Mouse (Mus musculus) lung, embryonic 14.5 days (tissue): ENCODE measurements at regions not wholly inside any gene's neighbourhood (a gene's known extent, or its start where the extent isn't known, plus 50 kb on each side); places are given as distances from the start of the nearest gene placed in this dataset.

Source experiments
- ATAC-seq: fragments of 200-750 bp; cut with Nextera tagmentation; 2 replicates; pipeline ENCODE4 v1.8.0; 2017; ENCODE audit warnings: mild to moderate bottlenecking, moderate TSS enrichment, moderate library complexity; ENCODE audit not compliant: insufficient read depth
- DNase-seq: peaks from one replicate; pipeline ENCODE4 v3.0.0-alpha.2; 2015
- H3K27ac ChIP-seq: fragments of 300-500 bp; sonication (generic); 2 replicates; pipeline ENCODE4 v1.5.1; 2014; ENCODE audit warnings: low read depth, mild to moderate bottlenecking, moderate library complexity
- H3K27me3 ChIP-seq: fragments of 300-500 bp; sonication (generic); 2 replicates; pipeline ENCODE4 v1.6.1; 2014; ENCODE audit warnings: low read length, control low read depth; ENCODE audit not compliant: insufficient read depth
- H3K36me3 ChIP-seq: fragments of 300-500 bp; sonication (generic); 2 replicates; pipeline ENCODE4 v1.6.1; 2014; ENCODE audit warnings: control low read depth; ENCODE audit not compliant: insufficient read depth
- H3K4me1 ChIP-seq: fragments of 300-500 bp; sonication (generic); 2 replicates; pipeline ENCODE4 v1.6.1; 2014; ENCODE audit warnings: antibody characterized with exemption, control low read depth; ENCODE audit not compliant: insufficient read depth
- H3K4me2 ChIP-seq: fragments of 300-500 bp; sonication (generic); 2 replicates; pipeline ENCODE4 v1.6.1; 2014; ENCODE audit warnings: mild to moderate bottlenecking
- H3K4me3 ChIP-seq: fragments of 300-500 bp; sonication (generic); 2 replicates; pipeline ENCODE4 v1.5.1; 2014; ENCODE audit warnings: low read depth, low read length
- H3K9ac ChIP-seq: fragments of 300-500 bp; sonication (generic); 2 replicates; pipeline ENCODE4 v1.6.1; 2014
- H3K9me3 ChIP-seq: fragments of 300-500 bp; sonication (generic); 2 replicates; pipeline ENCODE4 v1.6.1; 2016; ENCODE audit warnings: low read depth, low read length, control low read depth
- CTCF ChIP-seq: IDR thresholded peaks from 2 replicates; pipeline ENCODE4 v1.5.1; 2016; ENCODE audit warnings: antibody characterized with exemption, low read depth
- WGBS: fragments of 180-500 bp; shearing (Covaris S2); extraction: QIAGEN DNeasy Blood & Tissue Kit; methylation state at CpG from one replicate; pipeline ENCODE4 v1.1.7; 2014; 5-methylcytosine and 5-hydroxymethylcytosine counted together

DNA sequence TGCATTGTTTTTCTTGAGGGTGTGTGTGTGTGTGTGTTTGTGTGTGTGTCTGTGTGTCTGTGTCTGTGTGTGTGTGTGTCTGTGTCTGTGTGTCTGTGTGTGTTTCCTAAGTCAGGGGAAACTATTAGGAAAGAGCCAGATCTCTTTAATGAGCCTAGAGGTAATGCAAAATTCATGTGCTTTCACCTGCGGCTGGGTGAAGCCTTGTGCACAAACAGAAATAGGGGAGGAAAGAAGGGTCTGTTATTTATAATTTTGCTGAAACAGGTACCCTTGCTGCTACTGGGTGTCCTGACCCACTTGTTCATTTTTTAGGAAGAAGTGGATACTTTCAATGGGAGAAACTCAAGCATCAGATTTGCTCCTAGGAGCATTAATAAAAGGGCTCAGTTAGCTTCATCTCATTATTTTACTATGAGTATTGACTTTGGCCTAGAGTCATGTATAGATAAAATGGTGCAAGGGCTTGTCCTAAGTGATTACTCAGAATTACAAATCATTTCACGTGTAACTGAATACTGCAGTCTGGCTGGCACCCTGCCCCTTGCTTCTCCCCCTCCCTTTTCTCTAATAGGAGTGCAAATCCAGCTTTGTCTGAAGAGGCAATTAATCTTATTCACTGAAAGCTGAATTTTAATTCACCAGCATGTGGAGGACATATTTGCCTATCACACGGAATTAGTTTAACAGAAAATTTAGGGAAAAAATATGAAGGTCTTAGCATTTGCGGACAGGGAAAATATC is 401.7 kb upstream of the Dph6 start:
- Histone ChIP-seq H3K27ac (no peak overlapping the region), H3K27me3 (no peaks in the 10 kb centered on the region), H3K4me2 (no peak overlapping the region), H3K9me3 (no peaks in the 10 kb centered on the region), H3K4me3 (no peak overlapping the region), H3K9ac (no peak overlapping the region), H3K36me3 (no peaks in the 10 kb centered on the region), H3K4me1 (no peaks in the 10 kb centered on the region)
- no peak for DNase-seq
- TF ChIP-seq CTCF, result no peak
- ATAC-seq, result no peak
- 58% methylated on average over 4 of the region's 4 CpGs for WGBS

DNA sequence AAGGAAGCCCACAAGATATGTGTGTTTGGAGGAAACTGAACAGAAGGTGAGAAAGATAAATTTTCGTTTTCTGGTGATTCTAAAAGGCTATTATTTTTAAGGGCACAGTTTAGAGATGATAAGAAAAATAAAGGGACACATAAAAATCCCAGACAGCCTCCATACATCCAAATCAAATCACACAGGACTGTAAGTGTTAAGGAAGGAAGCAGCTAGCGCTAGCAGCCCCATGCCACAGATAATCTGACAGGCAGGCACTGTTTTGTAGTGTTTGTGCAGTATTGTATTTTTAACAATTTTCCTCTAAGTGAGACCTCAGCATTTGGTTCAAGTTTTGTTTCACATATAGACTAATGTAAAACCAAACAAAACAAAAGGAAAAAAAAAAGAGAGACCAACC is 402.4 kb upstream of the Dph6 start:
- Histone ChIP-seq H3K4me1 (no peaks in the 10 kb centered on the region), H3K27me3 (no peaks in the 10 kb centered on the region), H3K4me2 (no peak overlapping the region), H3K27ac (no peak overlapping the region), H3K9ac (no peak overlapping the region), H3K36me3 (no peaks in the 10 kb centered on the region), H3K9me3 (no peaks in the 10 kb centered on the region), H3K4me3 (no peak overlapping the region)
- WGBS, result 42% methylated on average over 2 of the region's 2 CpGs
- ATAC-seq, result no peak
- no peak for DNase-seq
- TF ChIP-seq CTCF, result no peak

GRCm38 (mm10) chr2:115067489-115068163 is 412.9 kb upstream of the Dph6 start:
- Histone ChIP-seq H3K4me1 (no peaks in the 10 kb centered on the region), H3K4me2 (no peak overlapping the region), H3K27me3 (no peaks in the 10 kb centered on the region), H3K36me3 (no peaks in the 10 kb centered on the region), H3K4me3 (no peak overlapping the region), H3K9me3 (no peaks in the 10 kb centered on the region), H3K27ac (no peak overlapping the region), H3K9ac (no peak overlapping the region)
- WGBS, result 19% methylated on average over 8 of the region's 8 CpGs
- ATAC-seq (no peak; the same call in 1 of the 2 replicates), DNase-seq (no peak)
- no peak for TF ChIP-seq CTCF

DNA sequence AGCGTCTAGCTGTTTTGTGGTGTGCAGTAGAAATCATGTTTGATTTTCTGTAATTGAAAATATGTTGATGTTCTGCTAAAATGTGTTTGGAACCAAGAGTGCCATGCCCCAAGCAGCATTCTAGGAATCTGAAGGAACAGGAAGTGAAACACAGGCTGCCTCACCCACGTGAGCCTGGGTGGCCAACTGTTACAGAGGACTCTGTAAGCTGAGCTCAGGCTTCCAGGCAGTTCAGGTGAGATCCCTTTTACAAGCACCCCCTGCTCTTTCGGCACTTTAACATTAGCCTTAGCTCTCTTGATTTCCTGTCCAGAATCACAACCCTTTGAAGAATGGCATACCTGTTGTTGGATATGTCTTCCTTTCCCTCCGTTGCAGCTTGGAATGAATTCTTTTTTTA is 414.9 kb upstream of the Dph6 start:
- no peaks in the 10 kb centered on the region for H3K9me3 ChIP-seq
- 59% methylated on average over 4 of the region's 4 CpGs for WGBS

DNA sequence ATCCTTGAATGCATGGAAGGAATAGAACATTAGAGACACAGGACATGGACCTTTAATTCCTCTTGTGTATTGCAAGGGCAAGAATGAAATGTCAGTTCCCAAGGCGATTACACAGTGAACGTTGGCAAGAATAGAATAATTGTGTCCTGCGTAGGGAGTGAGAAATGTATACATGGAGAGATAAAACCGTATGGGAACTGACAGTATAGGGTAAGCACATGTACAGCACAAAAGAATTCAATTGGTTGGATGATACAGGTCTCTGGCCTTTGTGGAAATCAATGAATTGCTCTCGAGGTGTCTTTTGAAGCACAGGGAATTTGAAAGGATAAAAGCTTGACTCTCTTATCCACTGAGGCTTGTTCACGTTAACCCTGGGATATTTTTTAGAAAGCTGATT is 415.4 kb upstream of the Dph6 start:
- no peak for TF ChIP-seq CTCF
- 44% methylated on average over 6 of the region's 6 CpGs for WGBS

More for the DNA sequence above, 414.9 kb upstream of the Dph6 start:
- H3K27me3 ChIP-seq, result no peaks in the 10 kb centered on the region
- H3K4me1 ChIP-seq, result no peaks in the 10 kb centered on the region
- no peaks in the 10 kb centered on the region for H3K36me3 ChIP-seq
- H3K27ac ChIP-seq, result no peak overlapping the region
- TF ChIP-seq CTCF, result no peak
- ATAC-seq, result no peak
- H3K9ac ChIP-seq, result no peak overlapping the region
- no peak overlapping the region for H3K4me2 ChIP-seq
- DNase-seq, result no peak
- no peak overlapping the region for H3K4me3 ChIP-seq

GRCm38 (mm10) chr2:115070666-115071065 is 415.9 kb upstream of the Dph6 start:
- no peaks in the 10 kb centered on the region for H3K36me3 ChIP-seq
- ATAC-seq (no peak), DNase-seq (no peak)
- H3K4me1 ChIP-seq, result no peaks in the 10 kb centered on the region
- H3K27me3 ChIP-seq, result no peaks in the 10 kb centered on the region
- WGBS, result 67% methylated on average over 3 of the region's 3 CpGs
- no peak overlapping the region for H3K27ac ChIP-seq
- H3K9me3 ChIP-seq, result no peaks in the 10 kb centered on the region
- no peak overlapping the region for H3K4me2 ChIP-seq
- no peak overlapping the region for H3K4me3 ChIP-seq
- H3K9ac ChIP-seq, result no peak overlapping the region
- no peak for TF ChIP-seq CTCF

More for the DNA sequence above, 415.4 kb upstream of the Dph6 start:
- no peak overlapping the region for H3K4me3 ChIP-seq
- no peak overlapping the region for H3K9ac ChIP-seq
- ATAC-seq (no peak), DNase-seq (no peak)
- no peak overlapping the region for H3K4me2 ChIP-seq
- no peak overlapping the region for H3K27ac ChIP-seq
- H3K4me1 ChIP-seq, result no peaks in the 10 kb centered on the region
- H3K27me3 ChIP-seq, result no peaks in the 10 kb centered on the region
- H3K36me3 ChIP-seq, result no peaks in the 10 kb centered on the region
- H3K9me3 ChIP-seq, result no peaks in the 10 kb centered on the region

DNA sequence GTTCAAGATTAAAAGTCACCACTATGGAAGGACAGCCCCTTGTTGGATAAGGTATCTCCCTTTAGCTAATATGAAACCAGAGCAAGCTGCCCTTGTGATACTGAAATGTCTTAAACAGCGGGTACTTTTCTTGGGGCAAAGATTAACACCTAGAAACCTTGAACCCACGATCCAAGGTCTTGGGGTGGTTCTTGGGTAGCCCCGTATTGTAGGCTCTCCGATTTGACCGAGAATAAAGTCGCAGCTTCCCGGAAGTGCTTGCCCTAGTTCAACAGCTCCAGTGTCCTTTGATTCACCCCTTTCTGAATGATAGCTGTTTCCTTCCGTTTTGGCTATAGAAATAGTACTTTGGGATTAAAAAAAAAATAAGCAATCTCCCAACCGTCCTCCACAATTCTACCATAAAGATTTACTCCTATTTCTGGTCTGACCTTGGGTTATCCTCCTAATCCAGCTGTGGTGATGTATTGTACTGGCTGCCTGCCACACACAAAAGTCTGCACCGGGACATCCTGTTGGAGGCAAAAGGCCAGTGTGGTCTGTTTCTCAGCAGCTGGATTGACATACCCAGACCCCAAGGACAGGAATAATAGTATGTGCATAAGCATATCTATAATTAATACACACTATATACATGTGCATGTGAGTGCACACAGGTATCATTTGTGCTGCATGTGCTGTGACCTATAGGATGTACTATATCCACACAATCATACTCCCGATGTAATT is 427.0 kb upstream of the Dph6 start:
- peak overlapping the region; percentile 5; the same call in 1 of the 2 replicates for H3K27ac ChIP-seq
- WGBS, result 59% methylated on average over 11 of the region's 11 CpGs
- no peak for TF ChIP-seq CTCF
- peak; percentile 69 for DNase-seq
- H3K36me3 ChIP-seq, result no peaks in the 10 kb centered on the region
- ATAC-seq, result peak; percentile 52; the same call in 1 of the 2 replicates
- no peaks in the 10 kb centered on the region for H3K27me3 ChIP-seq
- no peak overlapping the region for H3K9ac ChIP-seq
- no peak overlapping the region for H3K4me2 ChIP-seq
- H3K9me3 ChIP-seq, result no peaks in the 10 kb centered on the region
- no peak overlapping the region for H3K4me3 ChIP-seq
- H3K4me1 ChIP-seq, result no peaks in the 10 kb centered on the region
